9 mouse cellular contexts compared by ENCODE assay signal in genomic region chr11:65269851-65270473, GRCm38 (mm10). TPM values are rescaled to one million over a fixed set of nuclear protein-coding genes. Genes with fewer than 3 reads are reported as not detected.
DNase-seq lines count a peak whose midpoint lies in the region; ATAC-seq and TF ChIP-seq lines count a peak whose summit lies in the region.
"Had no signal": no experiment of that assay in that cellular context is flagged by ENCODE, and none has a peak within 500 bp of the region (broad histone marks: within the 10 kb centered on the region; RNA-seq: fewer than 3 reads in every experiment).

TSS of gene Myocd (minus strand) at chr11:65269989.

- H3K9ac ChIP-seq in heart, embryonic 11.5 days (ENCODE audit: low read depth, low read length), result peak within 1 kb of the TSS; percentile 79
- H3K9ac ChIP-seq: liver, embryonic 14.5 days had no signal

- H3K4me3 ChIP-seq in lung, adult 2 months (replicated peaks; ENCODE audit: extremely low read depth, low read depth, low read length), result peak within 1 kb of the TSS; percentile 24
- peak within 1 kb of the TSS; percentile 51 for H3K4me3 ChIP-seq in heart, embryonic 11.5 days (ENCODE audit: low read depth, low read length)
- H3K4me3 ChIP-seq in myocyte, result peak within 1 kb of the TSS; percentile 12

- ATAC-seq in heart, embryonic 11.5 days (replicated peaks; ENCODE audit: insufficient number of reproducible peaks, low FRiP score, low TSS enrichment), result peak; percentile 83
- no peak for ATAC-seq in activated CD4-positive, CD25-positive, alpha-beta regulatory T cell, adult 4 months

- H3K27ac ChIP-seq in heart, embryonic 11.5 days (ENCODE audit: low read depth, low read length), result peak within 1 kb of the TSS; percentile 88
- H3K27ac ChIP-seq: liver, embryonic 14.5 days had no signal

- DNase-seq in lung, adult 2 months, result no peak
- no peak for DNase-seq in lung, adult 18-20 months
- DNase-seq in embryo, embryonic 10 days (ENCODE audit: low spot score), result peak; percentile 90
- peak; percentile 65 to 75 for DNase-seq in kidney, postnatal 4 days
- no peak for DNase-seq in layer of hippocampus, postnatal 36 days

- H3K4me1 ChIP-seq in lung, adult 2 months (ENCODE audit: control insufficient read depth, insufficient read depth, low read length), result no peaks in the 10 kb centered on the region
- peaks cover 9% of the 10 kb centered on the region for H3K4me1 ChIP-seq in heart, embryonic 11.5 days (ENCODE audit: control insufficient read depth, insufficient read depth, low read length)

- 6% methylated on average over 37 of the region's 37 CpGs for WGBS in lung, adult 2 months
- under 1% methylated on average over 37 of the region's 37 CpGs for WGBS in heart, embryonic 11.5 days (ENCODE audit: insufficient replicate concordance)

- H3K4me2 ChIP-seq in heart, embryonic 11.5 days, result peak within 1 kb of the TSS; percentile 82
- H3K4me2 ChIP-seq in myocyte (ENCODE audit: low read depth), result peak within 1 kb of the TSS; percentile 90

- no peaks in the 10 kb centered on the region for H3K36me3 ChIP-seq in heart, embryonic 11.5 days (ENCODE audit: control insufficient read depth, insufficient read depth, low read length)
- H3K36me3 ChIP-seq in myocyte (ENCODE audit: control insufficient read depth, insufficient read depth), result no peaks in the 10 kb centered on the region

- no peaks in the 10 kb centered on the region for H3K9me3 ChIP-seq in heart, embryonic 11.5 days (replicated peaks; ENCODE audit: control insufficient read depth, low read length)

- no peaks in the 10 kb centered on the region for H3K27me3 ChIP-seq in heart, embryonic 11.5 days (ENCODE audit: control insufficient read depth, insufficient read depth, low read length)
- H3K27me3 ChIP-seq in myocyte (ENCODE audit: control insufficient read depth, insufficient read depth, insufficient read length), result no peaks in the 10 kb centered on the region

- H3ac ChIP-seq in myocyte (ENCODE audit: control insufficient read depth, insufficient read length), result no peak within 1 kb of the TSS

- TF ChIP-seq POLR2A in lung, adult 2 months (IDR thresholded peaks at IDR 0.05; ENCODE audit: borderline replicate concordance, extremely low read depth, low read depth, low read length), result no peak
- TF ChIP-seq POLR2A in myocyte (IDR thresholded peaks at IDR 0.05; ENCODE audit: insufficient read length, low read depth), result no peak

- TF ChIP-seq CTCF in lung, adult 2 months (IDR thresholded peaks at IDR 0.05; ENCODE audit: insufficient read depth, low read length), result no peak

- no peaks in the 10 kb centered on the region for H3K79me2 ChIP-seq in myocyte (ENCODE audit: control insufficient read depth, insufficient read depth)

TF ChIP-seq in myocyte, 11 proteins besides CTCF, POLR2A, EP300 and RAD21:
- TF ChIP-seq MYOG (IDR thresholded peaks at IDR 0.05; ENCODE audit: control insufficient read depth in 1 of 3, insufficient read depth in 1 of 3, insufficient read length in 2 of 3, low read depth in 2 of 3), result peak in 1 of 3 experiments; percentile 26
- no peak for TF ChIP-seq SRF (IDR thresholded peaks at IDR 0.05; ENCODE audit: control insufficient read depth, insufficient read length, low read depth)
- peak in 1 of 3 experiments; percentile 24 for TF ChIP-seq MYOD1 (IDR thresholded peaks at IDR 0.05; ENCODE audit: control insufficient read depth in 1 of 3, insufficient read length in 2 of 3, low read depth in 2 of 3)

RNA-seq across cellular contexts. Expression of gene Myocd, which starts in this region (rescaled TPM):
- 2.7 and 3.1 TPM in 2 replicates for polyA plus RNA-seq in lung, adult 2 months (2012; rRNA removed)
- polyA plus RNA-seq in heart, embryonic 11.5 days (2014; fragmentation: Nextera tagmentation; extraction: Ambion mirVana), result 66.4 and 66.5 TPM in 2 replicates
- polyA plus RNA-seq in myocyte (2012; fragmentation: generic; extraction: Trizol), result 0.04 TPM
- not detected for polyA plus RNA-seq in activated CD4-positive, CD25-positive, alpha-beta regulatory T cell, adult 4 months (2017; shearing (Covaris generic))
- under 1 TPM; 0.22 to 0.53 TPM for total RNA-seq in layer of hippocampus, postnatal 36 days (2021)

Comparison
In these comparisons a context has a peak if more than half of its experiments do, and no peak if none do; other contexts are left out.
1. RNA of gene Myocd (polyA plus RNA-seq): 66.4 to 66.5 TPM in heart, embryonic 11.5 days; 2.7 to 3.1 TPM in lung, adult 2 months, 0.04 TPM in myocyte (single experiment) and not detected in activated CD4-positive, CD25-positive, alpha-beta regulatory T cell, adult 4 months; every median in the first group is over 10 times any median in the second.
2. DNase-seq: peak in embryo, embryonic 10 days (single experiment) and kidney, postnatal 4 days (2 of 2); none in lung, adult 2 months (single experiment), lung, adult 18-20 months (0 of 2) and layer of hippocampus, postnatal 36 days (0 of 2).
3. Peak in every context shown above with its lines, with median percentiles within 50 percentile points of each other: H3K4me3 ChIP-seq.